Mouse (Mus musculus): ENCODE data around the gene Zfp526. TPM values are rescaled to one million over a fixed set of nuclear protein-coding genes. Genes with fewer than 3 reads are reported as not detected.

Zfp526 gene
- total and polyA plus RNA-seq, 3 experiments: 9.9 to 27.6 (median 20.8) TPM

GRCm38 (mm10) chr7:25192110-25192509 lies 29.1 kb upstream of the Zfp526 start:
- DNase-seq (ENCODE audit: low spot score) (no peak), ATAC-seq (ENCODE audit: extremely low read depth, insufficient number of reproducible peaks, low FRiP score, poor library complexity, severe bottlenecking) (no peak)
- Histone ChIP-seq H3K4me1 (ENCODE audit: insufficient read depth, low read depth, low read length) (no peaks in the 10 kb centered on the region), H3K4me3 (ENCODE audit: low read depth, low read length) (no peak overlapping the region), H3K9me3 (replicated peaks) (no peaks in the 10 kb centered on the region), H3K27me3 (ENCODE audit: insufficient read depth, low read length) (peaks cover 21% of the 10 kb centered on the region), H3K36me3 (replicated peaks) (no peaks in the 10 kb centered on the region)
- TF ChIP-seq POLR2AphosphoS5 (IDR thresholded peaks at IDR 0.05; ENCODE audit: insufficient replicate concordance, low read depth, low read length): no peak
- TF ChIP-seq GATA1 (IDR thresholded peaks at IDR 0.05; ENCODE audit: borderline replicate concordance, low read length): no peak
- no peak for TF ChIP-seq CTCF (IDR thresholded peaks at IDR 0.05; ENCODE audit: low read depth, low read length)
- TF ChIP-seq TAL1 (conservative IDR thresholded peaks at IDR 0.05; ENCODE audit: low read depth, low read length): no peak
- no peak for TF ChIP-seq GATA2 (IDR thresholded peaks at IDR 0.05; ENCODE audit: borderline replicate concordance, low read depth, low read length)

GRCm38 (mm10) chr7:25195148-25195547 lies 26.1 kb upstream of the Zfp526 start:
- DNase-seq (ENCODE audit: low spot score) (no peak), ATAC-seq (ENCODE audit: extremely low read depth, insufficient number of reproducible peaks, low FRiP score, poor library complexity, severe bottlenecking) (no peak)
- no peak overlapping the region for H3K4me3 ChIP-seq (ENCODE audit: low read depth, low read length)

GRCm38 (mm10) chr7:25196107-25196506 lies 25.1 kb upstream of the Zfp526 start:
- no peak for DNase-seq (ENCODE audit: low spot score)
- H3K9me3 ChIP-seq (replicated peaks): no peaks in the 10 kb centered on the region
- peaks cover 19% of the 10 kb centered on the region for H3K27me3 ChIP-seq (ENCODE audit: insufficient read depth, low read length)
- H3K36me3 ChIP-seq (replicated peaks): peaks cover 5% of the 10 kb centered on the region
- TF ChIP-seq TAL1 (conservative IDR thresholded peaks at IDR 0.05; ENCODE audit: low read depth, low read length) (no peak), GATA2 (IDR thresholded peaks at IDR 0.05; ENCODE audit: borderline replicate concordance, low read depth, low read length) (no peak), GATA1 (IDR thresholded peaks at IDR 0.05; ENCODE audit: borderline replicate concordance, low read length) (no peak), POLR2AphosphoS5 (IDR thresholded peaks at IDR 0.05; ENCODE audit: insufficient replicate concordance, low read depth, low read length) (no peak), CTCF (IDR thresholded peaks at IDR 0.05; ENCODE audit: low read depth, low read length) (no peak)
- ATAC-seq (ENCODE audit: extremely low read depth, insufficient number of reproducible peaks, low FRiP score, poor library complexity, severe bottlenecking): no peak
- no peak overlapping the region for H3K4me3 ChIP-seq (ENCODE audit: low read depth, low read length)
- no peaks in the 10 kb centered on the region; the same call in 1 of the 2 replicates for H3K4me1 ChIP-seq (ENCODE audit: insufficient read depth, low read depth, low read length)

More at GRCm38 (mm10) chr7:25195148-25195547, 26.1 kb upstream of the Zfp526 start:
- Histone ChIP-seq H3K4me1 (ENCODE audit: insufficient read depth, low read depth, low read length) (no peaks in the 10 kb centered on the region; the same call in 1 of the 2 replicates), H3K36me3 (replicated peaks) (no peaks in the 10 kb centered on the region), H3K27me3 (ENCODE audit: insufficient read depth, low read length) (peaks cover 21% of the 10 kb centered on the region), H3K9me3 (replicated peaks) (no peaks in the 10 kb centered on the region)
- TF ChIP-seq POLR2AphosphoS5 (IDR thresholded peaks at IDR 0.05; ENCODE audit: insufficient replicate concordance, low read depth, low read length) (no peak), CTCF (IDR thresholded peaks at IDR 0.05; ENCODE audit: low read depth, low read length) (no peak), GATA2 (IDR thresholded peaks at IDR 0.05; ENCODE audit: borderline replicate concordance, low read depth, low read length) (no peak), TAL1 (conservative IDR thresholded peaks at IDR 0.05; ENCODE audit: low read depth, low read length) (no peak), GATA1 (IDR thresholded peaks at IDR 0.05; ENCODE audit: borderline replicate concordance, low read length) (no peak)

GRCm38 (mm10) chr7:25197384-25198018 lies 23.7 kb upstream of the Zfp526 start:
- no peaks in the 10 kb centered on the region; the same call in 1 of the 2 replicates for H3K4me1 ChIP-seq (ENCODE audit: insufficient read depth, low read depth, low read length)
- H3K9me3 ChIP-seq (replicated peaks): no peaks in the 10 kb centered on the region
- peaks cover 19% of the 10 kb centered on the region for H3K27me3 ChIP-seq (ENCODE audit: insufficient read depth, low read length)
- DNase-seq (ENCODE audit: low spot score): no peak
- H3K4me3 ChIP-seq (ENCODE audit: low read depth, low read length): no peak overlapping the region
- peaks cover 19% of the 10 kb centered on the region for H3K36me3 ChIP-seq (replicated peaks)
- TF ChIP-seq GATA2 (IDR thresholded peaks at IDR 0.05; ENCODE audit: borderline replicate concordance, low read depth, low read length) (no peak), POLR2AphosphoS5 (IDR thresholded peaks at IDR 0.05; ENCODE audit: insufficient replicate concordance, low read depth, low read length) (no peak), GATA1 (IDR thresholded peaks at IDR 0.05; ENCODE audit: borderline replicate concordance, low read length) (no peak), TAL1 (conservative IDR thresholded peaks at IDR 0.05; ENCODE audit: low read depth, low read length) (no peak), CTCF (IDR thresholded peaks at IDR 0.05; ENCODE audit: low read depth, low read length) (no peak)
- ATAC-seq (ENCODE audit: extremely low read depth, insufficient number of reproducible peaks, low FRiP score, poor library complexity, severe bottlenecking): no peak

- ATAC-seq (ENCODE audit: extremely low read depth, insufficient number of reproducible peaks, low FRiP score, poor library complexity, severe bottlenecking) (no peak), DNase-seq (ENCODE audit: low spot score) (no peak)
- TF ChIP-seq POLR2AphosphoS5 (IDR thresholded peaks at IDR 0.05; ENCODE audit: insufficient replicate concordance, low read depth, low read length): no peak
- TF ChIP-seq GATA2 (IDR thresholded peaks at IDR 0.05; ENCODE audit: borderline replicate concordance, low read depth, low read length): no peak
- no peak for TF ChIP-seq TAL1 (conservative IDR thresholded peaks at IDR 0.05; ENCODE audit: low read depth, low read length)
- TF ChIP-seq GATA1 (IDR thresholded peaks at IDR 0.05; ENCODE audit: borderline replicate concordance, low read length): no peak
- no peak for TF ChIP-seq CTCF (IDR thresholded peaks at IDR 0.05; ENCODE audit: low read depth, low read length)
- Histone ChIP-seq H3K9me3 (replicated peaks) (no peaks in the 10 kb centered on the region), H3K4me1 (ENCODE audit: insufficient read depth, low read depth, low read length) (peaks cover 12% of the 10 kb centered on the region), H3K36me3 (replicated peaks) (peaks cover 80% of the 10 kb centered on the region), H3K4me3 (ENCODE audit: low read depth, low read length) (no peak overlapping the region), H3K27me3 (ENCODE audit: insufficient read depth, low read length) (no peaks in the 10 kb centered on the region; the same call in 1 of the 2 replicates)
Measured at GRCm38 (mm10) chr7:25203624-25204023, 17.6 kb upstream of the Zfp526 start.

GRCm38 (mm10) chr7:25205355-25206093 lies 15.7 kb upstream of the Zfp526 start:
- Histone ChIP-seq H3K4me1 (ENCODE audit: insufficient read depth, low read depth, low read length) (peaks cover 31% of the 10 kb centered on the region), H3K9me3 (replicated peaks) (no peaks in the 10 kb centered on the region), H3K36me3 (replicated peaks) (peaks cover 99% of the 10 kb centered on the region), H3K27me3 (ENCODE audit: insufficient read depth, low read length) (no peaks in the 10 kb centered on the region; the same call in 1 of the 2 replicates), H3K4me3 (ENCODE audit: low read depth, low read length) (no peak overlapping the region)
- DNase-seq (ENCODE audit: low spot score): no peak
- ATAC-seq (ENCODE audit: extremely low read depth, insufficient number of reproducible peaks, low FRiP score, poor library complexity, severe bottlenecking): no peak
- TF ChIP-seq GATA2 (IDR thresholded peaks at IDR 0.05; ENCODE audit: borderline replicate concordance, low read depth, low read length) (no peak), CTCF (IDR thresholded peaks at IDR 0.05; ENCODE audit: low read depth, low read length) (no peak), TAL1 (conservative IDR thresholded peaks at IDR 0.05; ENCODE audit: low read depth, low read length) (no peak), POLR2AphosphoS5 (IDR thresholded peaks at IDR 0.05; ENCODE audit: insufficient replicate concordance, low read depth, low read length) (no peak), GATA1 (IDR thresholded peaks at IDR 0.05; ENCODE audit: borderline replicate concordance, low read length) (no peak)

All from G1E (cell line).